Mouse (Mus musculus) forebrain, embryonic 16.5 days (tissue): ENCODE data around the gene Zbtb44. TPM values are rescaled to one million over a fixed set of nuclear protein-coding genes. Genes with fewer than 3 reads are reported as not detected.
A peak's percentile ranks its signal among the peaks of the same experiment; 100 is the strongest.

ENCODE experiments used
- ATAC-seq: fragments of 200-750 bp; cut with Nextera tagmentation; 2 replicates; pipeline ENCODE4 v1.8.0; 2017; ENCODE audit warnings: mild to moderate bottlenecking, moderate library complexity
- H3K27ac ChIP-seq: fragments of 300-500 bp; sonication (generic); 2 replicates; pipeline ENCODE4 v1.5.1; 2014; ENCODE audit warnings: low read length, control low read depth
- H3K27me3 ChIP-seq: fragments of 300-500 bp; sonication (generic); replicated peaks from 2 replicates; pipeline ENCODE4 v1.6.1; 2014; ENCODE audit warnings: low read length; ENCODE audit not compliant: control insufficient read depth, insufficient read depth
- H3K36me3 ChIP-seq: fragments of 300-500 bp; sonication (generic); 2 replicates; pipeline ENCODE4 v1.6.1; 2014; ENCODE audit not compliant: control insufficient read depth, insufficient read depth
- H3K4me1 ChIP-seq: fragments of 300-500 bp; sonication (generic); replicated peaks from 2 replicates; pipeline ENCODE4 v1.6.1; 2014; ENCODE audit warnings: low read length; ENCODE audit not compliant: control insufficient read depth, insufficient read depth
- H3K4me2 ChIP-seq: fragments of 300-500 bp; sonication (generic); 2 replicates; pipeline ENCODE4 v1.6.1; 2014; ENCODE audit warnings: mild to moderate bottlenecking, low read length, control low read depth
- H3K4me3 ChIP-seq: fragments of 300-500 bp; sonication (generic); replicated peaks from 2 replicates; pipeline ENCODE4 v1.5.1; 2014; ENCODE audit warnings: mild to moderate bottlenecking, low read length, control low read depth
- H3K9ac ChIP-seq: fragments of 300-500 bp; sonication (generic); replicated peaks from 2 replicates; pipeline ENCODE4 v1.6.1; 2014; ENCODE audit warnings: low read depth, low read length, control low read depth
- H3K9me3 ChIP-seq: fragments of 300-500 bp; sonication (generic); 2 replicates; pipeline ENCODE4 v1.6.1; 2016; ENCODE audit warnings: low read length; ENCODE audit not compliant: control insufficient read depth
- WGBS: fragments of 180-500 bp; shearing (Covaris S2); extraction: QIAGEN DNeasy Blood & Tissue Kit; methylation state at CpG from one replicate; pipeline ENCODE4 v1.1.7; 2014; 5-methylcytosine and 5-hydroxymethylcytosine counted together
- polyA plus RNA-seq: library from polyadenylated mRNA; unstranded; fragments of >200 nt; fragmentation: Nextera tagmentation; extraction: Ambion mirVana; gene quantifications from 2 replicates; pipeline ENCODE4 v1.2.1, GENCODE M21; 2015

Gene Zbtb44
- polyA plus RNA-seq, 1 experiment from 2014 or later, result 4.3 TPM

DNA sequence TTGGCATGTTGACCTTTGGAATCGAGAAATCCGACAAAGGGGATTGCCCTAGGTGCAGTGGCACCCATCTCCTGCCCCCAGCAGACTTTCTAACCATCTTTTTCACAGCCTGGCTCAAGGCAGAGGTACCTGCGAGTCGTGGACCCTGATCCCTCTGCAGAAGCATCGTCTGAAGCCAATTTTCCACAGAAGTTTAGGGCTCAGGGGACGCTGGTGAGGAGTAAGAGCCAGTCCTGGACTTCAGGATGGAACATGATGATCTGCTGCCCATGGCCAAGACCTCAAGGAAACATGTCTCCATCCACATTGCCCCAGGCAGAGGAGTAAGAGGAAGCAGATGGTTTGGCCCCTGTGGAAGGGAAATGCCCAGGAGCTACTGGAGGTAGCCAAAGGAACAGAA is 52.3 kb downstream of the Zbtb44 start:
- no peak for ATAC-seq
- no peak overlapping the region for H3K4me2 ChIP-seq
- H3K9ac ChIP-seq, result no peak overlapping the region
- H3K27me3 ChIP-seq, result no peaks in the 10 kb centered on the region
- H3K27ac ChIP-seq, result no peak overlapping the region
- H3K4me1 ChIP-seq, result peaks cover 11% of the 10 kb centered on the region
- 77% methylated on average over 6 of the region's 6 CpGs for WGBS
- H3K36me3 ChIP-seq, result no peaks in the 10 kb centered on the region
- no peak overlapping the region for H3K4me3 ChIP-seq
- H3K9me3 ChIP-seq, result no peaks in the 10 kb centered on the region

DNA sequence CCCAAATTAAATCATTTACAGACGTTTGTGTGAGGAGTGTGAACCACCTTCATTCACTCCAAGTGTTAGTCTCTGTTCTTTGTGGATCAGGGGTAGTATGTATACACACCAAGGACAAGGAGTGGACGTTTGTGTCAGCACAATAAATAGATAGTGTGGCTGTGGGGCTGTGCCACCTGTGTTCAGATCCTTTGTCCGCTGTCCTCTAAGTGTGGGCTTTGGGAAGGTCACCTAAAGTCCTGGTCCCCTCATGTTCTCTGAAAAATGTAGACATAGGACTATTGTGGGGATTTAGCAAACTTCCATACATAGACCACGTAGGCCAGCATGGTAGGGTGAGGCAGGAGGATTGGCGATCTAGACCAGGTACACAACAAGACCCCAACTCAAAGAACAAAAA is 55.1 kb downstream of the Zbtb44 start:
- H3K4me1 ChIP-seq, result peaks cover 11% of the 10 kb centered on the region
- H3K4me2 ChIP-seq, result no peak overlapping the region
- no peaks in the 10 kb centered on the region for H3K9me3 ChIP-seq
- H3K4me3 ChIP-seq, result no peak overlapping the region
- no peak for ATAC-seq
- no peak overlapping the region for H3K9ac ChIP-seq
- 81% methylated on average over 5 of the region's 5 CpGs for WGBS
- no peaks in the 10 kb centered on the region for H3K36me3 ChIP-seq
- H3K27me3 ChIP-seq, result no peaks in the 10 kb centered on the region
- H3K27ac ChIP-seq, result no peak overlapping the region

DNA sequence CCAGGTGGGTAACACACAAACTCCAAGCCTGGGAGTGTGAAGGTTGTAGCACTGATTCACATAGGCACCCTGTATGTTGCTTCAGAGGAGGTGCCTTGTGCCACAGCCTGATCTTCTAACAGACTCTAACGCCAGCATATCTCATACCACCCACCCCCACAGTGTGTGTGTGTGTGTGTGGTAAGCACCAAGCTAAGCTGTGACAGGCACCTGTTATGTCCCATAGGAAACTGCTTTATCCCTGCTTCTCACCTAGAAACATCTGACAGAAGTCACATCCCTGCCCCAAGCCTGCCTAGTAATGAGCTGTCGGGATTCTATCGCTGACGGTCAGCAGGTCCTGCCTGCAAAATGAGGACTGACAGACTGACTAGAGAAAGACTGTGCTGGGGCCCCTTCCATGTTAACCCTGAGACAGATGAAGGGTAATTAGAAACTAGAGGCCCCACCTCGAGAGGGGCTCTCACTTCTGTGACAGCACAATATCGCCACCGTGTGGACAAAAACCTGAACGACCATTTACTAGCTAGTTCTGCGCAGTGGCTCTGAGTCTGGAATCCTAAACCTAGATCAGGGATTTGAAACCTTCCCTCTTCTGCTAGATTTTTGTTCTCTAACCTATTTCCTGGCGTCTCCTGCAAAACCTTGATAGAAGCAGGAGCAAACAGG is 55.8 kb downstream of the Zbtb44 start:
- Histone ChIP-seq H3K9ac (no peak overlapping the region), H3K36me3 (no peaks in the 10 kb centered on the region), H3K4me2 (no peak overlapping the region), H3K27ac (no peak overlapping the region), H3K27me3 (no peaks in the 10 kb centered on the region), H3K4me1 (peaks cover 11% of the 10 kb centered on the region), H3K4me3 (no peak overlapping the region), H3K9me3 (no peaks in the 10 kb centered on the region)
- ATAC-seq, result peak; percentile 64
- WGBS, result 14% methylated on average over 10 of the region's 10 CpGs

DNA sequence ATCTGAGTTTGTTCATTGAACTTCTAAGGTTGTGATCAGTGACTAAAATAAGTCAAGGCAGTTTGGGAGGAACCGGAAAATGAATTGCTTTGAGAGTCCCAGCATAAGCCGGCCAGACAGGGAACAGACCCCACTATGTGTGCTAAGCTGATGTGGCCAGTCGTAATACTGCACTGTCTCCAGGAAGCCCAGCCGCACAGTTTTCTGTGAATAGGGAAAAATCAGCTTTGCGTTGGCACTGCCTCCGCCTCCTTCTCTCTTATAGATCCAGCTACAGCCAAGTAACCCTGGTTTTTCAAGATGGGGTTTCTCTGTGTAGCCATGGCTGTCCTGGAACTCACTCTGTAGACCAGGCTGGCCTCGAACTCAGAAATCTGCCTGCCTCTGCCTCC is 56.3 kb downstream of the Zbtb44 start:
- no peak overlapping the region for H3K4me2 ChIP-seq
- no peak overlapping the region for H3K9ac ChIP-seq
- no peaks in the 10 kb centered on the region for H3K27me3 ChIP-seq
- no peak overlapping the region for H3K27ac ChIP-seq
- H3K9me3 ChIP-seq, result no peaks in the 10 kb centered on the region
- H3K4me3 ChIP-seq, result no peak overlapping the region
- no peak for ATAC-seq
- peaks cover 11% of the 10 kb centered on the region for H3K4me1 ChIP-seq
- H3K36me3 ChIP-seq, result no peaks in the 10 kb centered on the region
- 81% methylated on average over 7 of the region's 7 CpGs for WGBS

DNA sequence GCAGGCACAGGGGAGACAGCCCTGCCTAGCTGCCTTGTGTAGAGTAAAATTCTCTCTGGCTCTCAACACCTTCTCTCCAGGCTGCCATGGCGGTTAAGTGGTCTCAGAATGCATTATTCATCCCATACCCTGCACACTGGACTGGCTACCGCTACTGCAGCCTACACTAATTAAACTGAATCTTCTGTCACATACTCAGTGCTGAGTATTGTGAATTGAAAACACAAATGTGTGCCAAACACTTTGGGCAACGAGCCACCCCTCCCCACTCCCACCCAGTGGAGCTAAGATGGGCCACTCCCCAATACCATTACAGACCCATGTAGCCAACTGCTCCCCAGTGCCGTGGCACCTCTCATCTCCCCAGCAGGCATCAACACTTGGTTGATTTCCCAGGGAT is 57.0 kb downstream of the Zbtb44 start:
- H3K27ac ChIP-seq, result no peak overlapping the region
- no peak overlapping the region for H3K9ac ChIP-seq
- no peak overlapping the region for H3K4me2 ChIP-seq
- WGBS, result 15% methylated on average over 4 of the region's 4 CpGs
- no peaks in the 10 kb centered on the region for H3K36me3 ChIP-seq
- H3K4me3 ChIP-seq, result no peak overlapping the region
- no peaks in the 10 kb centered on the region for H3K9me3 ChIP-seq
- H3K27me3 ChIP-seq, result no peaks in the 10 kb centered on the region
- H3K4me1 ChIP-seq, result peaks cover 7% of the 10 kb centered on the region
- peak; percentile 70 for ATAC-seq

DNA sequence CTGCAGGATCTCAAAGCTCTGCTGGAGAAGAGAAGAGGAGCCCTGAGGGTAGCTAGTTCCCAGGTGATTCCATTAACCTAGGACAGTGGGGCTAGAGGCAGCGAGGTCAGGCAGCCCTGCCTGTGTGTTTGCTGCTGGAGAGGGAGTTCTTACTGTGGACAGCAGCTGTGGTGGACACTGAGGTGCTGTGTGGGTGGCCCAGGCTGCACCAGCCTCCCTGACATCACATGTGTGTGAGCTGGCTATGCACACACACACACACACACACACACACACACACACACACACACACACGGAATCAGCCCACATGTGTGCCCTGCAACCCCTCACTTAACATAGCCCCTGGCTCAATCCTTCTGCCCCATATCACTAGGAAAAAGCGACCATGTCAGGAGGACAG is 57.7 kb downstream of the Zbtb44 start:
- WGBS, result 62% methylated on average over 3 of the region's 3 CpGs
- Histone ChIP-seq H3K27me3 (no peaks in the 10 kb centered on the region), H3K9me3 (no peaks in the 10 kb centered on the region), H3K36me3 (no peaks in the 10 kb centered on the region), H3K4me3 (no peak overlapping the region), H3K4me2 (no peak overlapping the region), H3K4me1 (peaks cover 7% of the 10 kb centered on the region), H3K9ac (no peak overlapping the region), H3K27ac (no peak overlapping the region)
- no peak for ATAC-seq

DNA sequence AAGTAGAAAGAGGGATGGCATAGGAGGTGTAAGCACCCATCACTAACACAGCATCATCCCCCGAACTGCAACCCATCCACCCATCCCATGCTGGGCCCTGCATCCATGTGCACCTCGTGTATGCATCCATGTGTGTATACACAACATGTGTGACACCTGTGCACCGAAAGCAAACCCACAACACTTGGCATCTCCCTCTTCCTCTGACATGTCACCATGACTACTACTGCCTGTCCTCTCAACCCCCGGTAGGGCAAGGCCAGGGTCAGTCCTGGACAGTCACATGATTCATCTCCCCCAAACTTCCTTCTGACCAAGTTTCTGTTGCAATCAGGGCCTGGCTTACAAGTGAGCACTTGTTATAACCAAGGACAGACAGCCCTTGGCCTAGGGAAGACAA is 58.4 kb downstream of the Zbtb44 start:
- no peak overlapping the region for H3K9ac ChIP-seq
- no peak overlapping the region for H3K4me2 ChIP-seq
- ATAC-seq, result no peak
- no peak overlapping the region for H3K4me3 ChIP-seq
- 92% methylated on average over 4 of the region's 4 CpGs for WGBS
- H3K36me3 ChIP-seq, result no peaks in the 10 kb centered on the region
- peaks cover 7% of the 10 kb centered on the region for H3K4me1 ChIP-seq
- H3K27me3 ChIP-seq, result no peaks in the 10 kb centered on the region
- H3K9me3 ChIP-seq, result no peaks in the 10 kb centered on the region
- H3K27ac ChIP-seq, result no peak overlapping the region

DNA sequence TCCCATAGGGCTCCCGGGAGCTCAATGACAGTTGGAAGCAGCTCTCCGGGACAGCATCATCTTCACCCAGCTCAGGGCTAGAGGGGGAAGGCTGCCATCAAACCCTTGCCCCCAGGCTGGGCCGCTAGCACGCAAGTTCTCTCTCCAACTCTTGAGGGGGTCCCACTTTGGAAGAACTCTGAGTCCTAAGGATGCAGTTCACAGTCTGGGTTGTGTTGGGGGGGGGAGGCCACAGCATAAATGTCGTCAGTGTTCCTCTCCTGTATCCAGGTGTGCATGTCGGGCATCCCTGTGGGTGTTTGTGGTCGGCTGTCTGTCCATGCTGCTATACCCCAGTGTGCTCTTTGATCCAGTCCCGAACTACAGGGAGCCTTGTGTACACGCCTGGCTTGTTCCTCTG is 59.1 kb downstream of the Zbtb44 start:
- peaks cover 7% of the 10 kb centered on the region for H3K4me1 ChIP-seq
- WGBS, result 79% methylated on average over 9 of the region's 9 CpGs
- ATAC-seq, result no peak
- no peaks in the 10 kb centered on the region for H3K27me3 ChIP-seq
- no peaks in the 10 kb centered on the region for H3K9me3 ChIP-seq
- H3K9ac ChIP-seq, result no peak overlapping the region
- H3K4me3 ChIP-seq, result no peak overlapping the region
- H3K27ac ChIP-seq, result no peak overlapping the region
- H3K4me2 ChIP-seq, result no peak overlapping the region
- no peaks in the 10 kb centered on the region for H3K36me3 ChIP-seq

DNA sequence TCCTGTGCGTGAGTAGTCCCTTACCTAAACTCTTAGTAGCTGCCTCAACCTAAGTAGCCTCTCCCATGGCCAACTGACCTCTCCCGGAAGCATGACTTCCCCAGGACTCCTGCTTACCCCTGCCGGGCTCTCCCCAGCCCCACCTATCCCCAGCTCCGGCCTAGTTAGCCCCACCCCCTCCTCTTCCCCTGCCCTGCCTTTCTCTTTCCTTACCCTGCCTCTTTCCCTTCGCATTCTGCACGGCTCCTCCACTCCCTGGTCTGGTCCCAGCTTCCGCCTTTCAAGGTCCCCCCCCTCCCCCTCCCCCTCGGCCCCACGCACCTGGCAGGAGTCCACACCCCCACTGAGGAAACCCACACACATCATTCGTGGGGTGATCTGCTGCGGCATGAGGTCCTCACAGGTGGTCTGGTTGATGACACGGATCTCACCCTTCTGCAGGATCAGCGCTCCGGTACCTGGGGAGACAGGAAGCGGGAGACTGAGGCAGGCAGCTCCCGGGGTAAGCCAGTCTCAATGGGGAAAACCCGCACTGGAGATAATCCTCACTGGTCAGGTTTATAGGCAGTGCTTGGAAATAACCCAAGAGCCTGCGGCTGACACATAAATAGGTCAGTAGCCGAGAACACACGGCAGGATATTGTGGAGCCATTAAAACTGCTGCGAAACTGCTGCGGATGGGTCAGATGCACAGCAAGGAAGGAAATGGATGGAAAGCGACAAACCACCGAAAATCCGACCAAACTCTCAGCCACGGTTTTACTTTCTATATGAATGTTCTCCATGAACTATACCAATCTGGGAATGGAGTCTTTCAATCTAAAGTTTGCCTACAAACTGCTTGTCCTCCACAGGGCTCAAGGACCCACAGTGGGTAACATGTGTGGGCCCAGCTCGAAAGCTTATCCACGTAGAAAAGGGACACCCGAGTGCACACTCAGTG is 59.9 kb downstream of the Zbtb44 start:
- no peak for ATAC-seq
- Histone ChIP-seq H3K4me1 (peaks cover 7% of the 10 kb centered on the region), H3K9ac (no peak overlapping the region), H3K4me3 (no peak overlapping the region), H3K27me3 (no peaks in the 10 kb centered on the region), H3K9me3 (no peaks in the 10 kb centered on the region), H3K27ac (no peak overlapping the region), H3K36me3 (no peaks in the 10 kb centered on the region), H3K4me2 (no peak overlapping the region)
- 80% methylated on average over 29 of the region's 29 CpGs for WGBS
